23 mouse cellular contexts compared by ENCODE assay signal in genomic region chr9:111048452-111048851, GRCm38 (mm10). TPM values are rescaled to one million over a fixed set of nuclear protein-coding genes. Genes with fewer than 3 reads are reported as not detected.
DNase-seq lines count a peak whose midpoint lies in the region; TF ChIP-seq lines count a peak whose summit lies in the region.
"Had no signal": no experiment of that assay in that cellular context is flagged by ENCODE, and none has a peak within 500 bp of the region (broad histone marks: within the 10 kb centered on the region; RNA-seq: fewer than 3 reads in every experiment).

No protein-coding gene starts in this region.

- TF ChIP-seq CTCF in gastrocnemius, adult 2 months (IDR thresholded peaks at IDR 0.05): no peak
- TF ChIP-seq CTCF in lung, adult 2 months (IDR thresholded peaks at IDR 0.05; ENCODE audit: insufficient read depth, low read length): no peak
- no peak for TF ChIP-seq CTCF in cortical plate, adult 2 months (IDR thresholded peaks at IDR 0.05; ENCODE audit: extremely low read depth, insufficient read depth, low read length)

- WGBS in lung, adult 2 months: 53% methylated on average over 3 of the region's 3 CpGs

- H3K4me1 ChIP-seq in lung, adult 2 months (ENCODE audit: control insufficient read depth, insufficient read depth, low read length): peaks cover 9% of the 10 kb centered on the region
- no peaks in the 10 kb centered on the region for H3K4me1 ChIP-seq in cortical plate, adult 2 months (ENCODE audit: control insufficient read depth, insufficient read depth, low read length)
- H3K4me1 ChIP-seq: embryonic facial prominence, embryonic 15.5 days; forebrain, embryonic 15.5 days; hindbrain, embryonic 10.5 days had no signal

- DNase-seq in gastrocnemius, adult 2 months: no peak
- DNase-seq in gastrocnemius, postnatal 14 days: no peak
- peak; percentile 27 for DNase-seq in kidney, adult 9 months
- no peak for DNase-seq in kidney, postnatal 14 days
- no peak for DNase-seq in lung, adult 2 months
- DNase-seq in lung, postnatal 4 days: no peak
- DNase-seq: adrenal gland, postnatal 14 days; cerebellum, adult 2 months; cerebellum, postnatal 10 days; embryo, embryonic 11 days; gastrocnemius, postnatal 25 days; heart, postnatal 10 days had no signal

- intact Hi-C loops in gastrocnemius, adult 2 months (cut with DNase I): no loop called here
- intact Hi-C loops in gastrocnemius, postnatal 14 days (cut with DNase I; ENCODE audit: low total_unique reads): no loop called here

- peak; percentile 42; the same call in 1 of the 2 replicates for TF ChIP-seq POLR2A in lung, adult 2 months (IDR thresholded peaks at IDR 0.05; ENCODE audit: borderline replicate concordance, extremely low read depth, low read depth, low read length)
- TF ChIP-seq POLR2A in cortical plate, adult 2 months (IDR thresholded peaks at IDR 0.05; ENCODE audit: extremely low read depth, insufficient read depth, low read length): no peak

- H3K4me3 ChIP-seq in gastrocnemius, adult 2 months: no peak overlapping the region
- H3K4me3 ChIP-seq in lung, adult 2 months (replicated peaks; ENCODE audit: extremely low read depth, low read depth, low read length): no peak overlapping the region
- H3K4me3 ChIP-seq in cortical plate, adult 2 months (ENCODE audit: insufficient read depth, low read length): no peak overlapping the region
- H3K4me3 ChIP-seq: embryonic facial prominence, embryonic 15.5 days; erythroblast, embryonic 14.5 days; forebrain, embryonic 15.5 days; heart, embryonic 13.5 days; hindbrain, embryonic 10.5 days had no signal

- H3K27ac ChIP-seq in gastrocnemius, adult 2 months: peak overlapping the region; percentile 46
- H3K27ac ChIP-seq in cortical plate, adult 2 months (ENCODE audit: insufficient read depth, low read length): 0 out of 2 replicates have a peak overlapping the region, but pooled peaks have one; percentile 1
- H3K27ac ChIP-seq: embryonic facial prominence, embryonic 15.5 days; forebrain, embryonic 15.5 days; heart, embryonic 13.5 days; hindbrain, embryonic 10.5 days; hindbrain, embryonic 14.5 days had no signal

RNA-seq across cellular contexts. Expression of gene Ccrl2, which starts 8.9 kb away (rescaled TPM):
- total RNA-seq in gastrocnemius, adult 2 months (2021): 1 to 10 TPM; 3.1 to 4.0 TPM
- 1 to 10 TPM; 3.5 to 3.6 TPM for total RNA-seq in gastrocnemius, postnatal 14 days (2021)
- 43.9 and 51.2 TPM in 2 replicates for polyA plus RNA-seq in lung, adult 2 months (2012; rRNA removed)
- polyA plus RNA-seq in cortical plate, adult 2 months (2012; rRNA removed): 1.9 and 2.1 TPM in 2 replicates
- polyA plus RNA-seq: C2C12 had no signal

RNA-seq across cellular contexts. Expression of gene Ltf, which starts 29.4 kb away (rescaled TPM):
- not detected for total RNA-seq in gastrocnemius, adult 2 months (2021)
- total RNA-seq in gastrocnemius, postnatal 14 days (2021): under 1 TPM; 0.24 to 0.27 TPM
- polyA plus RNA-seq in lung, adult 2 months (2012; rRNA removed): 8.1 and 20.3 TPM in 2 replicates
- polyA plus RNA-seq in cortical plate, adult 2 months (2012; rRNA removed): 0.40 TPM in 1 of 2 replicates, not detected in the other
- total RNA-seq: gastrocnemius, postnatal 25 days; MEL had no signal
- polyA plus RNA-seq: C2C12; erythroblast, embryonic 14.5 days had no signal

RNA-seq across cellular contexts. Expression of gene Rtp3, which starts 58.1 kb away (rescaled TPM):
- total RNA-seq in gastrocnemius, adult 2 months (2021): 1 to 10 TPM; 1.1 to 1.2 TPM
- 1 to 10 TPM; 1.2 to 1.3 TPM for total RNA-seq in gastrocnemius, postnatal 14 days (2021)
- 26.7 and 29.0 TPM in 2 replicates for polyA plus RNA-seq in lung, adult 2 months (2012; rRNA removed)
- 0.45 and 0.69 TPM in 2 replicates for polyA plus RNA-seq in cortical plate, adult 2 months (2012; rRNA removed)
- total RNA-seq: granulocyte monocyte progenitor cell, adult 5-6 weeks; MEL had no signal
- polyA plus RNA-seq: C2C12; embryonic facial prominence, embryonic 15.5 days; erythroblast, embryonic 14.5 days; forebrain, embryonic 11.5 days; forebrain, embryonic 15.5 days; hindbrain, embryonic 10.5 days; hindbrain, embryonic 14.5 days had no signal
